ENCODE assay signal across 29 mouse cellular contexts in genomic region chr6:128661249-128661648, GRCm38 (mm10). TPM values are rescaled to one million over a fixed set of nuclear protein-coding genes. Genes with fewer than 3 reads are reported as not detected.
A peak's percentile ranks its signal among the peaks of the same experiment; 100 is the strongest.
DNase-seq lines count a peak whose midpoint lies in the region; ATAC-seq and TF ChIP-seq lines count a peak whose summit lies in the region.
"Had no signal": no experiment of that assay in that cellular context is flagged by ENCODE, and none has a peak within 500 bp of the region (broad histone marks: within the 10 kb centered on the region; RNA-seq: fewer than 3 reads in every experiment).

No protein-coding gene starts in this region.

- no peak overlapping the region for H3K9ac ChIP-seq in intestine, embryonic 15.5 days
- no peak overlapping the region for H3K9ac ChIP-seq in intestine, embryonic 16.5 days (ENCODE audit: low read depth, low read length)
- no peak overlapping the region for H3K9ac ChIP-seq in midbrain, embryonic 11.5 days (ENCODE audit: low read length)
- H3K9ac ChIP-seq: embryonic facial prominence, embryonic 12.5 days; forebrain, embryonic 13.5 days; forebrain, embryonic 15.5 days had no signal

- 59% methylated on average over 1 of the region's 1 CpGs for WGBS in kidney, adult 2 months
- 82% methylated on average over 1 of the region's 1 CpGs for WGBS in intestine, embryonic 15.5 days
- WGBS in intestine, embryonic 16.5 days = 73% methylated on average over 1 of the region's 1 CpGs
- 95% methylated on average over 1 of the region's 1 CpGs for WGBS in midbrain, embryonic 11.5 days

- H3K4me3 ChIP-seq in kidney, adult 2 months (ENCODE audit: insufficient read depth, low read depth, low read length) = no peak overlapping the region
- no peak overlapping the region for H3K4me3 ChIP-seq in intestine, embryonic 15.5 days (replicated peaks)
- H3K4me3 ChIP-seq in intestine, embryonic 16.5 days (ENCODE audit: low read length) = no peak overlapping the region
- H3K4me3 ChIP-seq in midbrain, embryonic 11.5 days (ENCODE audit: low read depth, low read length) = no peak overlapping the region
- H3K4me3 ChIP-seq: embryonic facial prominence, embryonic 10.5 days; embryonic facial prominence, embryonic 12.5 days; forebrain, embryonic 13.5 days; forebrain, embryonic 15.5 days had no signal

- H3K4me1 ChIP-seq in kidney, adult 2 months (ENCODE audit: control insufficient read depth, insufficient read depth, low read length) = no peaks in the 10 kb centered on the region; the same call in 1 of the 2 replicates
- H3K4me1 ChIP-seq in intestine, embryonic 15.5 days (replicated peaks) = no peaks in the 10 kb centered on the region
- H3K4me1 ChIP-seq in intestine, embryonic 16.5 days (ENCODE audit: control insufficient read depth, insufficient read depth, low read length) = no peaks in the 10 kb centered on the region
- no peaks in the 10 kb centered on the region for H3K4me1 ChIP-seq in midbrain, embryonic 11.5 days (ENCODE audit: control insufficient read depth, insufficient read depth, low read length)
- H3K4me1 ChIP-seq: embryonic facial prominence, embryonic 10.5 days; embryonic facial prominence, embryonic 12.5 days; forebrain, embryonic 13.5 days; forebrain, embryonic 15.5 days had no signal

- H3K27ac ChIP-seq in kidney, adult 2 months (ENCODE audit: insufficient read depth, low read depth, low read length) = peak overlapping the region; percentile 76; the same call in 1 of the 2 replicates
- no peak overlapping the region for H3K27ac ChIP-seq in intestine, embryonic 15.5 days
- H3K27ac ChIP-seq in intestine, embryonic 16.5 days (ENCODE audit: low read length) = peak overlapping the region; percentile 83
- no peak overlapping the region for H3K27ac ChIP-seq in midbrain, embryonic 11.5 days (ENCODE audit: low read depth, low read length)
- H3K27ac ChIP-seq: embryonic facial prominence, embryonic 10.5 days; embryonic facial prominence, embryonic 12.5 days; forebrain, embryonic 13.5 days; forebrain, embryonic 15.5 days had no signal

- H3K9me3 ChIP-seq in intestine, embryonic 15.5 days = no peaks in the 10 kb centered on the region
- no peaks in the 10 kb centered on the region for H3K9me3 ChIP-seq in intestine, embryonic 16.5 days (ENCODE audit: control insufficient read depth, low read length)
- no peaks in the 10 kb centered on the region for H3K9me3 ChIP-seq in midbrain, embryonic 11.5 days (ENCODE audit: control insufficient read depth, low read length)
- H3K9me3 ChIP-seq: embryonic facial prominence, embryonic 10.5 days; embryonic facial prominence, embryonic 12.5 days; forebrain, embryonic 13.5 days; forebrain, embryonic 15.5 days had no signal

- no peak for DNase-seq in kidney, adult 2 months
- no peak for DNase-seq in kidney, adult 18-20 months
- no peak for DNase-seq in midbrain, embryonic 11.5 days (ENCODE audit: low spot score, missing footprints)
- DNase-seq in embryo, embryonic 10.5 days (ENCODE audit: low spot score) = no peak
- DNase-seq in spleen, adult 12 weeks (ENCODE audit: low spot score) = no peak
- DNase-seq: adrenal gland, adult 2 months; adrenal gland, postnatal 10 days; adrenal gland, postnatal 25 days; cerebellum, adult 11 months; cerebellum, adult 18-20 months; cerebellum, adult 8-10 months; cerebellum, adult 9-11 months; cerebellum, postnatal 14 days; cerebellum, postnatal 36 days had no signal

- peak; percentile 68 for ATAC-seq in intestine, embryonic 15.5 days
- peak; percentile 78 for ATAC-seq in intestine, embryonic 16.5 days
- 0 out of 2 replicates have a peak, but pooled peaks have one; percentile 34 for ATAC-seq in megakaryocyte-erythroid progenitor cell, adult 5-6 weeks (replicated peaks; ENCODE audit: low FRiP score, low TSS enrichment, poor library complexity, severe bottlenecking)
- ATAC-seq in midbrain, embryonic 11.5 days (ENCODE audit: low FRiP score) = no peak
- ATAC-seq: forebrain, embryonic 13.5 days; forebrain, embryonic 15.5 days had no signal

- H3K27me3 ChIP-seq in kidney, adult 2 months (replicated peaks; ENCODE audit: control insufficient read depth, insufficient read depth, low read length) = no peaks in the 10 kb centered on the region
- H3K27me3 ChIP-seq in intestine, embryonic 15.5 days (replicated peaks) = no peaks in the 10 kb centered on the region
- H3K27me3 ChIP-seq in intestine, embryonic 16.5 days (replicated peaks; ENCODE audit: control insufficient read depth, insufficient read depth, low read length) = no peaks in the 10 kb centered on the region
- H3K27me3 ChIP-seq in midbrain, embryonic 11.5 days (ENCODE audit: control insufficient read depth, insufficient read depth, low read length) = no peaks in the 10 kb centered on the region
- H3K27me3 ChIP-seq: embryonic facial prominence, embryonic 12.5 days; forebrain, embryonic 13.5 days; forebrain, embryonic 15.5 days had no signal

- no peak for TF ChIP-seq POLR2A in kidney, adult 2 months (IDR thresholded peaks at IDR 0.05; ENCODE audit: low read depth, low read length)

- H3K36me3 ChIP-seq in kidney, adult 2 months (ENCODE audit: control insufficient read depth, insufficient read depth, low read length) = no peaks in the 10 kb centered on the region
- H3K36me3 ChIP-seq in intestine, embryonic 15.5 days = no peaks in the 10 kb centered on the region
- no peaks in the 10 kb centered on the region for H3K36me3 ChIP-seq in intestine, embryonic 16.5 days (ENCODE audit: control insufficient read depth, insufficient read depth, low read length)
- no peaks in the 10 kb centered on the region for H3K36me3 ChIP-seq in midbrain, embryonic 11.5 days (ENCODE audit: control insufficient read depth, insufficient read depth, low read length)
- H3K36me3 ChIP-seq: embryonic facial prominence, embryonic 10.5 days; embryonic facial prominence, embryonic 12.5 days; forebrain, embryonic 15.5 days had no signal

- TF ChIP-seq CTCF in kidney, adult 2 months (conservative IDR thresholded peaks at IDR 0.05; ENCODE audit: insufficient read depth, insufficient read length, low read depth, low read length) = no peak

- no peak overlapping the region for H3K4me2 ChIP-seq in intestine, embryonic 15.5 days (replicated peaks)
- no peak overlapping the region for H3K4me2 ChIP-seq in intestine, embryonic 16.5 days (ENCODE audit: low read depth, low read length)
- H3K4me2 ChIP-seq in midbrain, embryonic 11.5 days = no peak overlapping the region
- H3K4me2 ChIP-seq: embryonic facial prominence, embryonic 12.5 days; forebrain, embryonic 13.5 days; forebrain, embryonic 15.5 days had no signal

RNA-seq across cellular contexts. Expression of gene Clec2h, which starts 0.9 kb away (rescaled TPM):
- 43.8 and 53.2 TPM in 2 replicates for polyA plus RNA-seq in kidney, adult 2 months (2012; rRNA removed)
- 11.4 and 15.9 TPM in 2 replicates for polyA plus RNA-seq in intestine, embryonic 15.5 days (2015; fragmentation: Nextera tagmentation; extraction: Ambion mirVana)
- 26.4 and 41.6 TPM in 2 replicates for polyA plus RNA-seq in intestine, embryonic 16.5 days (2015; fragmentation: Nextera tagmentation; extraction: Ambion mirVana)
- total RNA-seq in megakaryocyte-erythroid progenitor cell, adult 5-6 weeks (2014; fragmentation: Nextera tagmentation) = not detected in 2 replicates
- not detected in 2 replicates for total RNA-seq in megakaryocyte-erythroid progenitor cell, adult 5-6 weeks (2017)
- not detected in 2 replicates for polyA plus RNA-seq in midbrain, embryonic 11.5 days (2014; fragmentation: Nextera tagmentation; extraction: Ambion mirVana)
- total RNA-seq: common myeloid progenitor, adult 5-6 weeks; ES-E14; MEL had no signal
- polyA plus RNA-seq: adrenal gland, adult 2 months; brain, embryonic 14.5 days; C2C12; embryonic facial prominence, embryonic 10.5 days; embryonic facial prominence, embryonic 12.5 days; embryonic facial prominence, embryonic 14.5 days; forebrain, embryonic 11.5 days; forebrain, embryonic 13.5 days; forebrain, embryonic 15.5 days had no signal

RNA-seq across cellular contexts. Expression of gene Klrb1a, which starts 37.9 kb away (rescaled TPM):
- 0.20 and 0.35 TPM in 2 replicates for polyA plus RNA-seq in kidney, adult 2 months (2012; rRNA removed)
- polyA plus RNA-seq in intestine, embryonic 15.5 days (2015; fragmentation: Nextera tagmentation; extraction: Ambion mirVana) = not detected in 2 replicates
- polyA plus RNA-seq in intestine, embryonic 16.5 days (2015; fragmentation: Nextera tagmentation; extraction: Ambion mirVana) = not detected in 2 replicates
- 7.4 TPM in 1 of 2 replicates, not detected in the other for total RNA-seq in megakaryocyte-erythroid progenitor cell, adult 5-6 weeks (2014; fragmentation: Nextera tagmentation)
- total RNA-seq in megakaryocyte-erythroid progenitor cell, adult 5-6 weeks (2017) = 2.0 TPM in 1 of 2 replicates, not detected in the other
- polyA plus RNA-seq in midbrain, embryonic 11.5 days (2014; fragmentation: Nextera tagmentation; extraction: Ambion mirVana) = not detected in 2 replicates
- total RNA-seq: adrenal gland, adult 2 months; adrenal gland, postnatal 25 days; adrenal gland, postnatal 4 days; common myeloid progenitor, adult 5-6 weeks; ES-E14; MEL had no signal
- polyA plus RNA-seq: C2C12; embryonic facial prominence, embryonic 10.5 days; embryonic facial prominence, embryonic 12.5 days; embryonic facial prominence, embryonic 14.5 days; forebrain, embryonic 11.5 days; forebrain, embryonic 13.5 days; forebrain, embryonic 15.5 days had no signal

Comparison
In these comparisons a context has a peak if more than half of its experiments do, and no peak if none do; other contexts are left out.
1. H3K27ac ChIP-seq: peak in kidney, adult 2 months (single experiment) and intestine, embryonic 16.5 days (single experiment); none in intestine, embryonic 15.5 days (single experiment) and midbrain, embryonic 11.5 days (single experiment).
2. RNA of gene Clec2h, which starts 0.9 kb away (polyA plus RNA-seq): 43.8 to 53.2 TPM in kidney, adult 2 months, 26.4 to 41.6 TPM in intestine, embryonic 16.5 days and 11.4 to 15.9 TPM in intestine, embryonic 15.5 days; not detected in midbrain, embryonic 11.5 days; every median in the first group is over 10 times any median in the second.